Comparison of ENCODE assay signal across 10 mouse cellular contexts in genomic region chr13:97559611-97560385, GRCm38 (mm10).
DNase-seq lines count a peak whose midpoint lies in the region; ATAC-seq and TF ChIP-seq lines count a peak whose summit lies in the region.
"Had no signal": no experiment of that assay in that cellular context is flagged by ENCODE, and none has a peak within 500 bp of the region (broad histone marks: within the 10 kb centered on the region; RNA-seq: fewer than 3 reads in every experiment).

No protein-coding gene starts in this region.

- no peaks in the 10 kb centered on the region for H3K27me3 ChIP-seq in thymus, adult 2 months (ENCODE audit: control insufficient read depth, insufficient read depth, low read length)
- H3K27me3 ChIP-seq in midbrain, postnatal 0 days (ENCODE audit: insufficient read depth, low read length), result no peaks in the 10 kb centered on the region
- no peaks in the 10 kb centered on the region for H3K27me3 ChIP-seq in midbrain, embryonic 14.5 days (ENCODE audit: control insufficient read depth, insufficient read depth, low read length)

- DNase-seq in A20 (ENCODE audit: low read depth, low spot score), result peak; percentile 59
- DNase-seq in frontal cortex, postnatal 14 days (ENCODE audit: low spot score in 2 of 2), result peak; percentile 55 to 74
- DNase-seq in left cerebral cortex, postnatal 10 days (ENCODE audit: extremely low spot score in 1 of 2, low spot score in 2 of 2), result peak; percentile 51 to 73
- no peak for DNase-seq in thymus, adult 2 months
- DNase-seq in midbrain, postnatal 0 days (ENCODE audit: low spot score), result no peak
- no peak for DNase-seq in adrenal gland, postnatal 36 days
- no peak for DNase-seq in midbrain, embryonic 14.5 days
- DNase-seq: kidney, postnatal 25 days had no signal

- intact Hi-C loops in left cerebral cortex, postnatal 10 days (cut with DNase I), result loop anchor here (5.0 to 10.0 kb wide), 2 partner anchors 317 to 375 kb away; partner anchors contain the start of gene Enc1

- peak overlapping the region; percentile 83 for H3K27ac ChIP-seq in brown adipose tissue, adult 24 weeks (replicated peaks; ENCODE audit: low read depth, low read length)
- H3K27ac ChIP-seq in thymus, adult 2 months (ENCODE audit: control insufficient read depth, insufficient read depth, low read length), result no peak overlapping the region
- no peak overlapping the region for H3K27ac ChIP-seq in midbrain, postnatal 0 days (ENCODE audit: low read depth, low read length)
- no peak overlapping the region for H3K27ac ChIP-seq in midbrain, embryonic 14.5 days (replicated peaks; ENCODE audit: low read depth, low read length)

- ATAC-seq in midbrain, postnatal 0 days (ENCODE audit: low FRiP score), result no peak
- no peak for ATAC-seq in midbrain, embryonic 14.5 days (ENCODE audit: low FRiP score, low TSS enrichment)

- TF ChIP-seq POLR2A in thymus, adult 2 months (IDR thresholded peaks at IDR 0.05; ENCODE audit: control insufficient read depth, extremely low read depth, insufficient read depth, low read length, poor library complexity), result no peak

- H3K9ac ChIP-seq in midbrain, postnatal 0 days (replicated peaks; ENCODE audit: low read length, poor library complexity, severe bottlenecking), result no peak overlapping the region
- no peak overlapping the region for H3K9ac ChIP-seq in midbrain, embryonic 14.5 days (replicated peaks; ENCODE audit: low read length)

- no peak overlapping the region for H3K4me3 ChIP-seq in brown adipose tissue, adult 24 weeks (ENCODE audit: insufficient read depth, low read depth, low read length)
- no peak overlapping the region for H3K4me3 ChIP-seq in thymus, adult 2 months (ENCODE audit: control insufficient read depth, insufficient read depth, low read length)
- no peak overlapping the region for H3K4me3 ChIP-seq in midbrain, postnatal 0 days (ENCODE audit: low read depth, low read length)
- H3K4me3 ChIP-seq in midbrain, embryonic 14.5 days (replicated peaks; ENCODE audit: low read depth, low read length), result no peak overlapping the region

- H3K4me1 ChIP-seq in brown adipose tissue, adult 24 weeks (ENCODE audit: control insufficient read depth, insufficient read depth, insufficient read length, low read length), result no peaks in the 10 kb centered on the region
- H3K4me1 ChIP-seq in thymus, adult 2 months (replicated peaks; ENCODE audit: control insufficient read depth, insufficient read depth, low read length), result no peaks in the 10 kb centered on the region
- H3K4me1 ChIP-seq in midbrain, postnatal 0 days (ENCODE audit: insufficient read depth, low read length), result no peaks in the 10 kb centered on the region
- no peaks in the 10 kb centered on the region for H3K4me1 ChIP-seq in midbrain, embryonic 14.5 days (ENCODE audit: control insufficient read depth, insufficient read depth, low read length)

- no peak overlapping the region for H3K4me2 ChIP-seq in midbrain, postnatal 0 days (ENCODE audit: low read depth, low read length, poor library complexity, severe bottlenecking)
- no peak overlapping the region for H3K4me2 ChIP-seq in midbrain, embryonic 14.5 days (ENCODE audit: low read length)

- WGBS in thymus, adult 2 months, result 37% methylated on average over 15 of the region's 15 CpGs
- 95% methylated on average over 15 of the region's 15 CpGs for WGBS in midbrain, postnatal 0 days
- 95% methylated on average over 15 of the region's 15 CpGs for WGBS in midbrain, embryonic 14.5 days

- H3K36me3 ChIP-seq in thymus, adult 2 months (ENCODE audit: control insufficient read depth, insufficient read depth, low read length), result no peaks in the 10 kb centered on the region
- H3K36me3 ChIP-seq in midbrain, postnatal 0 days (ENCODE audit: insufficient read depth, low read length), result no peaks in the 10 kb centered on the region
- H3K36me3 ChIP-seq in midbrain, embryonic 14.5 days (ENCODE audit: control insufficient read depth, insufficient read depth, low read length), result no peaks in the 10 kb centered on the region
- H3K36me3 ChIP-seq: G1E had no signal

- no peak for TF ChIP-seq CTCF in thymus, adult 2 months (IDR thresholded peaks at IDR 0.05; ENCODE audit: borderline replicate concordance, control insufficient read depth, extremely low read depth, insufficient read depth, low read length, poor library complexity)
- no peak for TF ChIP-seq CTCF in midbrain, postnatal 0 days (IDR thresholded peaks at IDR 0.05)

- H3K9me3 ChIP-seq in midbrain, postnatal 0 days (ENCODE audit: low read length), result no peaks in the 10 kb centered on the region
- H3K9me3 ChIP-seq in midbrain, embryonic 14.5 days (ENCODE audit: control insufficient read depth, low read length), result peaks cover 3% of the 10 kb centered on the region; the same call in 1 of the 2 replicates
- H3K9me3 ChIP-seq: G1E had no signal

Comparison
In these comparisons a context has a peak if more than half of its experiments do, and no peak if none do; other contexts are left out.
1. DNase-seq: peak in A20 (single experiment), frontal cortex, postnatal 14 days (2 of 2) and left cerebral cortex, postnatal 10 days (2 of 2); none in thymus, adult 2 months (single experiment), midbrain, postnatal 0 days (single experiment), adrenal gland, postnatal 36 days (0 of 2) and midbrain, embryonic 14.5 days (single experiment).